Mouse (Mus musculus) myocyte (in vitro differentiated cells): ENCODE results near the gene Lama5.

Experiments used
- E2F4 ChIP-seq: IDR thresholded peaks from one replicate; pipeline ENCODE4 v1.6.1; 2011; ENCODE audit warnings: mild to moderate bottlenecking, control low read depth, moderate library complexity; ENCODE audit not compliant: insufficient read depth
- MYOD1 ChIP-seq, 3 experiments: IDR thresholded peaks; one replicate each; pipeline ENCODE4 v1.6.1; 2011; ENCODE audit warnings: control low read depth in 2 of 3, low read depth in 2 of 3, mild to moderate bottlenecking in 2 of 3, moderate library complexity in 1 of 3; ENCODE audit not compliant: insufficient read length in 2 of 3, control insufficient read depth in 1 of 3
- MYOG ChIP-seq, 3 experiments: IDR thresholded peaks; one replicate each; pipeline ENCODE4 v1.6.1; 2011; ENCODE audit warnings: control low read depth in 2 of 3, low read depth in 2 of 3, mild to moderate bottlenecking in 2 of 3; ENCODE audit not compliant: insufficient read length in 2 of 3, control insufficient read depth in 1 of 3, insufficient read depth in 1 of 3
- POLR2A ChIP-seq: IDR thresholded peaks from one replicate; pipeline ENCODE4 v1.6.1; 2011; ENCODE audit warnings: low read depth, mild to moderate bottlenecking, control low read depth, moderate library complexity; ENCODE audit not compliant: insufficient read length
- POLR2AphosphoS2 ChIP-seq: IDR thresholded peaks from one replicate; pipeline ENCODE4 v1.6.1; 2011; ENCODE audit warnings: low read depth, control low read depth; ENCODE audit not compliant: insufficient read length
- TCF12 ChIP-seq: IDR thresholded peaks from one replicate; pipeline ENCODE4 v1.6.1; 2011; ENCODE audit warnings: mild to moderate bottlenecking, control low read depth; ENCODE audit not compliant: poor library complexity, insufficient read depth, severe bottlenecking
- TCF3 ChIP-seq: IDR thresholded peaks from one replicate; pipeline ENCODE4 v1.6.1; 2011; ENCODE audit warnings: low read depth, control low read depth; ENCODE audit not compliant: insufficient read length
- USF1 ChIP-seq: IDR thresholded peaks from one replicate; pipeline ENCODE4 v1.6.1; 2011; ENCODE audit warnings: low read depth, mild to moderate bottlenecking, control low read depth, moderate library complexity

GRCm38 (mm10) chr2:180204501-180204900 lies 21.2 kb downstream of the Lama5 start:
- TF ChIP-seq E2F4 (no peak), MYOD1 (IDR thresholded peaks at IDR 0.05; ENCODE audit: control insufficient read depth in 1 of 3, insufficient read length in 2 of 3, low read depth in 2 of 3) (no peak), POLR2A (no peak), USF1 (no peak), POLR2AphosphoS2 (no peak), TCF3 (no peak), TCF12 (no peak), MYOG (IDR thresholded peaks at IDR 0.05; ENCODE audit: control insufficient read depth in 1 of 3, insufficient read depth in 1 of 3, insufficient read length in 2 of 3, low read depth in 2 of 3) (no peak)
